Mouse (Mus musculus): ENCODE measurements around the gene Gm20458.

DNA sequence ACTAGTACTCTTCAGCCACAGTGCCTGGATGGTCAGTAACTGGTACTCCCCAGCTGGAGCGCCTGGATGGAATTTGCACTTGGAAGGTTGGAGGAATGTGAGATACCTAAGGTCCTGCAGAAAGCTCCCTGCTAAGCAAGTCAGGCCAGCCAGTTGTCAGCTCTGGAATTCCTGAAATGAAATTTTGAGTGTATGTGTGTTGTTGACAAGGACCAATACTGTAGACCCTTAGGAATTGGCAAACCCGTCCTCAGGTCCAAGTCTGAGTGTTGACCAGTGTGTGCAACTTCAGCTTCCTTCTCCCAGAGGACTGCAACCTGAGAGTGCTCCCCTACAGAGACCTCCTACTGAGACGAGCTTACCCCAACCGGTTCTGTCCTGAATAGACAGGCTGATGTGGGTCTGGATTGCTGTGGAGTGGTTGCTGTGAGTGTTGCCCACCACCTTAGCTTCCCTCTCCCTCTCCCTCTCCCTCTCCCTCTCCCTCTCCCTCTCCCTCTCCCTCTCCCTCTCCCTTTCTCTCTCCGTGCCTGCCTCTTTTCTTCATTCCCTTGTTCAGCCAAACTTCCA, 49.9 kb downstream of the Gm20458 start:
- TF ChIP-seq MYOG (IDR thresholded peaks at IDR 0.05; ENCODE audit: control insufficient read depth in 1 of 3, insufficient read depth in 1 of 3, insufficient read length in 2 of 3, low read depth in 2 of 3): no peak
- TF ChIP-seq POLR2A (IDR thresholded peaks at IDR 0.05; ENCODE audit: insufficient read length, low read depth): no peak
- TF ChIP-seq USF1 (IDR thresholded peaks at IDR 0.05; ENCODE audit: low read depth): no peak
- no peak for TF ChIP-seq SRF (IDR thresholded peaks at IDR 0.05; ENCODE audit: control insufficient read depth, insufficient read length, low read depth)
- TF ChIP-seq MAX (IDR thresholded peaks at IDR 0.05; ENCODE audit: low read depth): no peak
- TF ChIP-seq REST (IDR thresholded peaks at IDR 0.05; ENCODE audit: insufficient read depth, insufficient read length): no peak
- no peak for TF ChIP-seq CEBPB (IDR thresholded peaks at IDR 0.05; ENCODE audit: insufficient read depth, poor library complexity, severe bottlenecking)
- no peak for TF ChIP-seq POLR2AphosphoS2 (IDR thresholded peaks at IDR 0.05; ENCODE audit: insufficient read length, low read depth)
- TF ChIP-seq MYOD1 (IDR thresholded peaks at IDR 0.05; ENCODE audit: control insufficient read depth in 1 of 3, insufficient read length in 2 of 3, low read depth in 2 of 3): no peak

Data from myocyte (in vitro differentiated cells).